Mouse (Mus musculus) liver, postnatal 0 days (tissue): Measurements from ENCODE around the gene Sik2. TPM values are rescaled to one million over a fixed set of nuclear protein-coding genes. Genes with fewer than 3 reads are reported as not detected.

ENCODE experiments used
- ATAC-seq: fragments of 200-750 bp; cut with Nextera tagmentation; 2 replicates; pipeline ENCODE4 v1.8.0; 2017; ENCODE audit warnings: mild to moderate bottlenecking, moderate library complexity
- DNase-seq: peaks from one replicate; pipeline ENCODE4 v3.0.0-alpha.2; 2016
- H3K27ac ChIP-seq: fragments of 300-500 bp; sonication (generic); 2 replicates; pipeline ENCODE4 v1.5.1; 2014; ENCODE audit warnings: antibody characterized with exemption, moderate library complexity, mild to moderate bottlenecking, low read depth
- H3K27me3 ChIP-seq: fragments of 300-500 bp; sonication (generic); 2 replicates; pipeline ENCODE4 v1.6.1; 2014; ENCODE audit warnings: low read length, control low read depth, mixed read lengths; ENCODE audit not compliant: insufficient read depth
- H3K36me3 ChIP-seq: fragments of 300-500 bp; sonication (generic); replicated peaks from 2 replicates; pipeline ENCODE4 v1.6.1; 2014; ENCODE audit warnings: mild to moderate bottlenecking, control low read depth, low read length, moderate library complexity, mixed read lengths; ENCODE audit not compliant: insufficient read depth
- H3K4me1 ChIP-seq: fragments of 300-500 bp; sonication (generic); 2 replicates; pipeline ENCODE4 v1.6.1; 2014; ENCODE audit warnings: antibody characterized with exemption, mild to moderate bottlenecking, control low read depth; ENCODE audit not compliant: insufficient read depth
- H3K4me2 ChIP-seq: fragments of 300-500 bp; sonication (generic); 2 replicates; pipeline ENCODE4 v1.6.1; 2014; ENCODE audit warnings: low read depth, mild to moderate bottlenecking, low read length, moderate library complexity, mixed read lengths
- H3K4me3 ChIP-seq: fragments of 300-500 bp; sonication (generic); 2 replicates; pipeline ENCODE4 v1.5.1; 2014; ENCODE audit warnings: low read depth, low read length
- H3K9ac ChIP-seq: fragments of 300-500 bp; sonication (generic); replicated peaks from 2 replicates; pipeline ENCODE4 v1.6.1; 2014; ENCODE audit warnings: mild to moderate bottlenecking, moderate library complexity
- H3K9me3 ChIP-seq: fragments of 300-500 bp; sonication (generic); 2 replicates; pipeline ENCODE4 v1.6.1; 2016; ENCODE audit warnings: mild to moderate bottlenecking, control low read depth, low read length, mixed read lengths
- CTCF ChIP-seq: sonication (generic); IDR thresholded peaks from 2 replicates; pipeline ENCODE4 v1.5.1; 2016; ENCODE audit warnings: antibody characterized with exemption, low read depth
- EP300 ChIP-seq: IDR thresholded peaks from 2 replicates; pipeline ENCODE4 v1.6.1; 2016; ENCODE audit warnings: antibody characterized with exemption, low read depth, mild to moderate bottlenecking
- WGBS: fragments of 180-500 bp; shearing (Covaris S2); extraction: QIAGEN DNeasy Blood & Tissue Kit; methylation state at CpG from one replicate; pipeline ENCODE4 v1.1.7; 2014; ENCODE audit not compliant: insufficient replicate concordance; 5-methylcytosine and 5-hydroxymethylcytosine counted together
- polyA plus RNA-seq: library from polyadenylated mRNA; unstranded; fragments of >200 nt; fragmentation: Nextera tagmentation; extraction: Ambion mirVana; gene quantifications from 2 replicates; pipeline ENCODE4 v1.2.1, GENCODE M21; 2015

Gene Sik2
- polyA plus RNA-seq, 1 experiment from 2014 or later, result 5.3 TPM

GRCm38 (mm10) chr9:51020351-51020750 lies 11.5 kb upstream of the Sik2 start:
- no peak for ATAC-seq
- Histone ChIP-seq H3K4me1 (no peaks in the 10 kb centered on the region), H3K4me2 (no peak overlapping the region), H3K27me3 (0 out of 2 replicates have a peak, but pooled peaks cover 4% of the 10 kb centered on the region), H3K27ac (no peak overlapping the region), H3K9ac (no peak overlapping the region), H3K36me3 (no peaks in the 10 kb centered on the region), H3K9me3 (no peaks in the 10 kb centered on the region), H3K4me3 (no peak overlapping the region)
- 25% methylated on average over 3 of the region's 3 CpGs for WGBS
- TF ChIP-seq EP300 (no peak), CTCF (no peak)
- DNase-seq, result no peak

- TF ChIP-seq CTCF, result no peak
- TF ChIP-seq EP300, result no peak
- Histone ChIP-seq H3K4me2 (no peak overlapping the region), H3K9me3 (no peaks in the 10 kb centered on the region), H3K9ac (no peak overlapping the region), H3K4me1 (no peaks in the 10 kb centered on the region), H3K27me3 (0 out of 2 replicates have a peak, but pooled peaks cover 4% of the 10 kb centered on the region), H3K4me3 (no peak overlapping the region), H3K27ac (no peak overlapping the region), H3K36me3 (no peaks in the 10 kb centered on the region)
- no peak for ATAC-seq
- no peak for DNase-seq
- WGBS, result 59% methylated on average over 7 of the region's 7 CpGs
Observed at GRCm38 (mm10) chr9:51019670-51020069, 10.8 kb upstream of the Sik2 start.

GRCm38 (mm10) chr9:51015732-51016131 lies 6.9 kb upstream of the Sik2 start:
- TF ChIP-seq CTCF, result no peak
- no peak for TF ChIP-seq EP300
- DNase-seq (no peak), ATAC-seq (no peak)
- 39% methylated on average over 4 of the region's 4 CpGs for WGBS
- no peaks in the 10 kb centered on the region for H3K9me3 ChIP-seq
- no peak overlapping the region for H3K9ac ChIP-seq
- no peaks in the 10 kb centered on the region for H3K4me1 ChIP-seq
- H3K4me3 ChIP-seq, result no peak overlapping the region
- H3K27me3 ChIP-seq, result 0 out of 2 replicates have a peak, but pooled peaks cover 4% of the 10 kb centered on the region
- no peak overlapping the region for H3K27ac ChIP-seq
- H3K4me2 ChIP-seq, result no peak overlapping the region
- no peaks in the 10 kb centered on the region for H3K36me3 ChIP-seq

GRCm38 (mm10) chr9:51013644-51014043 lies 4.8 kb upstream of the Sik2 start:
- H3K4me2 ChIP-seq, result no peak overlapping the region
- H3K27me3 ChIP-seq, result 0 out of 2 replicates have a peak, but pooled peaks cover 4% of the 10 kb centered on the region
- no peaks in the 10 kb centered on the region for H3K4me1 ChIP-seq
- no peak overlapping the region for H3K9ac ChIP-seq
- WGBS, result 54% methylated on average over 1 of the region's 1 CpGs
- no peaks in the 10 kb centered on the region for H3K36me3 ChIP-seq
- H3K27ac ChIP-seq, result no peak overlapping the region
- no peaks in the 10 kb centered on the region for H3K9me3 ChIP-seq
- TF ChIP-seq EP300, result no peak
- TF ChIP-seq CTCF, result no peak
- DNase-seq, result no peak
- H3K4me3 ChIP-seq, result no peak overlapping the region
- ATAC-seq, result no peak

- 0 out of 2 replicates have a peak, but pooled peaks cover 4% of the 10 kb centered on the region for H3K4me1 ChIP-seq
- no peaks in the 10 kb centered on the region for H3K9me3 ChIP-seq
- H3K27me3 ChIP-seq, result no peaks in the 10 kb centered on the region
- no peak for DNase-seq
- H3K4me2 ChIP-seq, result peak overlapping the region; percentile 95
- H3K4me3 ChIP-seq, result peak overlapping the region; percentile 88
- H3K36me3 ChIP-seq, result no peaks in the 10 kb centered on the region
- H3K27ac ChIP-seq, result no peak overlapping the region
- peak overlapping the region; percentile 35; the same call in 1 of the 2 replicates for H3K9ac ChIP-seq
- ATAC-seq, result no peak
- 8% methylated on average over 6 of the region's 6 CpGs for WGBS
- no peak for TF ChIP-seq EP300
- TF ChIP-seq CTCF, result no peak
Observed at GRCm38 (mm10) chr9:51009656-51009950, 730 bp upstream of the Sik2 start.

GRCm38 (mm10) chr9:51008068-51008840 lies 619 bp downstream of the Sik2 start:
- DNase-seq, result no peak
- no peak for TF ChIP-seq EP300
- no peak for TF ChIP-seq CTCF
- H3K27ac ChIP-seq, result peak overlapping the region; percentile 96

More at GRCm38 (mm10) chr9:51008068-51008840, 619 bp downstream of the Sik2 start:
- Histone ChIP-seq H3K9ac (peak overlapping the region; percentile 92), H3K27me3 (no peaks in the 10 kb centered on the region), H3K36me3 (no peaks in the 10 kb centered on the region), H3K4me2 (peak overlapping the region; percentile 95), H3K4me3 (peak overlapping the region; percentile 88), H3K9me3 (no peaks in the 10 kb centered on the region), H3K4me1 (0 out of 2 replicates have a peak, but pooled peaks cover 4% of the 10 kb centered on the region)
- WGBS, result under 1% methylated on average over 64 of the region's 65 CpGs
- peak; percentile 55 for ATAC-seq
